Mouse (Mus musculus) CD4-positive, CD25-positive, alpha-beta regulatory T cell, adult 2 months (primary cell): Measurements from ENCODE around the gene Npr2.
"Not testable (repeated sequence)": the region's sequence is repeated elsewhere in the genome, so short reads cannot be mapped to it uniquely, and the experiment has no call there.

Source experiments
- DNase-seq: peaks from one replicate; pipeline ENCODE4 v3.0.0-alpha.2; 2012; ENCODE audit warnings: low read depth, low spot score

Npr2 gene

DNA sequence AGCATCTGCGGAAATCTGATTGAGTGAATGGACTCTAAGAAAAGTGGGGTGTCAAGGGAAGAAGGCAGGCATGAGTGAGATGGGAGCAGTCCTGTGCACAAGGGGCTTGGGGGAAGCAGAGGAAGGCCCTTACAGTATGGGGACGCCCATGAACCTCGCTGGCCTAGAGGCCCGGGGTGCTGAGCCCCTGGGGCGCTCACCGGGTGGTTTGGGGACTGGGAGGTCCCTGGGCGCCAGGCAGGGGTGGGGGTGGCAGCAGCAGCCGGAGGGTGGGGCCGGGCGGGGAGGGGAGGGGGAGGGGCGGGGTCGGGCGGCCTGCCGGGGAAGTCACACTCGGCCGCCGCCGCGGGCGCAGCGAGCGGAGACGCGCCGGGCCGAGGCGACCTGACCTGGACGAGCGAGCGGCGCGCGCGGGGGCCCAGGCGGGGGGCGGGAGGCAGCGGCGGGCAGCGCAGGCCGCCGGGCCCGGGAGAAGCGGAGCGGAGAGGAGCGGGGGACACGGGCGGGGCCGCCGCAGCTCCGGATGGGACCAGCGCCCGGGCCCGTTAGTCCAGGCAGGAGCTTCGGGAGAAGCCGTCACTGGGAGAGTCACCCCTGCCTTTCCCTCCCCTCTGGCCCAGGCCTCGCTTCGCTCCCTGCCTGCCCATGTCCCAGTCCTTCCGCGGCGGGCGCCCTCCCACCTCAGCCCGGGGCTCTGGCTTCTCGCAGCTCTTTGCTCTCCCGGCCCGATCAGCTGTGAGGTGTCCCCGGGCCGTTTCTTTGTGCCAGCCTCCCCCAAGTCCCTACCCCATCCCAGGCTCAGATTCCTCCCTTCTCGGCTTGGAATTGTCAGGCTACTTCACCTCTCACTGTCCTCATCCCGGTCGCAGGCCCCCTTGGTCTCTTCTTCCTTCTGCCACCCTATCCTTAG, at the start of gene Npr2:
Gene Npr2 (plus strand): TSS at position 890 of the 910 bp plus-strand sequence.
- DNase-seq, result no peak

DNA sequence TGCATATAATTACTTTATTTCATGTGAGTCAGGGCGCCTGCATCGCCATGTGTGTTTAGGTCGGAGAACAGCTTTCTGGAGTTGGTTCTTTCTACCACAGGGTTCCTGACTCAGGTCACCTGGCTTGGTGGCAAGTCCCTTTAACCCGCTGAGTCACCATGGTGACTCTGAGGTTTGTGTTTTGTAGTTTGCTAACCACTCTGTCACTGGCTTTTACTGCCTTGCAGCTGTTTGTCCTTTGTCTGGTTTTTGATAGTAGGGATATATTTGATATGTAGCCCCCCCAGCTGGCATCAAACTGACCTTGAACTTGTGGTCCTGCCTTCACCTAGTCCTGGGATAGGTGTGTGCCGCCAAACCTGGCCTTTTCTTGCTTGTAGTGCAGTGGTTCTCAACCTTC, 49.5 kb upstream of the Npr2 start:
- no peak for DNase-seq

GRCm38 (mm10) chr4:43583421-43583820, 48.3 kb upstream of the Npr2 start:
- DNase-seq, result no peak

DNA sequence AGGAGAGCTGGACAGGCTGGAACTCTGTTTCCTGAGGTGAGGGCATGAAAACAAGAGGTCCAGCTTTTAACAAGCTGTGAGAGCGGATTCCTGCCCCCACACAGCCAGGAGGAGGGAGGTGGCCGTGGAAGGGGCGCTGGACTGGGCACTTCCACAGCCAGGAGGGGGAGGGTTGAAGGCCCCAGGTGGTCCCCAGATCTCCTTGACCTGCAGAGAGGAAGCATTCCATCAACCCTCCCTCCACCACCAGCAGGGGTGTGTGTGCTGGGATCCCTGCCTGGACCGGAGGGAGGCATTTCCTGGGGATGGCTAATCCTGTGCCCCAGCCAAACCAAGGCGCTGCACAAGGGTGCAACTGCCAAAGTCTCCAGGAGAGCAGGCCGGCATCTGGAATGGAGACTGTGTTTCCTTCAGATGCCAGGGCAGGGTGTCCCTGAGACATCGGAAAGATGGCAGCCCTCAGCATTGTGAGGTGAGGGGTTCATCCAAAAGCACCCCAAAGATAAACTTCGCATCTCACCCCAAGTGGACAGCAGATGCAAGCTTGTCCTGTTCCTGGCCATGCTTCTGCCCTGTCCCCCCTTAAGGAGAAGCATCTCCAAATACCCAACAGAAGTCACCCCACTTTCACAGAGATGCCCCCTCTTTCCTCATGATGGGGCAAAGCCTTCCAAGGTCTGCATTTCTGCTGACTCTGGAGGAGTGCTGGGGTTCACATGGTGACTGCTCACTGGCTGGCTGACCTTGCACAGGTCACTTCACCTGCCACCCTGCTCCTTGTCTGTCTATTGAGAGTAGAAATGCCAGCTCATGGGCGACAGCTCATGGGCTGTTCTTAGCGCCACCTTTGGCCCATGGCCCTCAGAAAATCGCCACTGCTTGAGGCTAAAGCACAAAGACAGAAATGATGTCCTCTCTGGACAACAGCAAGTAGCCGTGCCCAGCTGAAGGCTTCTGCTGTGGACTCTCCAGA, 47.0 kb upstream of the Npr2 start, which contains the start of gene Msmp:
Gene Msmp (minus strand): TSS at position 51 of the 973 bp plus-strand sequence.
- DNase-seq, result no peak

DNA sequence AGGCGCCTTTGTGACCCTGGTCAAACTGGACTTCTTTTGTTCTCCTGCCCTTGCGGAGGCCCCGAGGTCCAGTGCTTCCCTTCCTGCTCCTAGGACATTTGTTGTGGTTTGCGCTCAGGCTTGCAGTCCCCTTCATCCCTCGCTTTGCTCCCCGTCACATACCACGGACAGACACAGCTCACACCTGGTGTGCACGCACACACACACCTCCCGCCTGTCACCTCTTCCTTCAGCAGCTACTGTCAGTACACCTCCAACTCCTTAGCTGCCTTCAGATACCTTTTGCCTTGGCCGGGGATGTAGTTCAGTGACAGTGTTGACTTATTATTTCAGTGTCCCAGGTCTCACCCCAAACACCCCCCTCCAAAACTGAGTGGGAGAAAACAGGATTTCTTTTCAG, 46.1 kb upstream of the Npr2 start:
- DNase-seq, result no peak

GRCm38 (mm10) chr4:43586411-43586810, 45.3 kb upstream of the Npr2 start:
- DNase-seq, result no peak

GRCm38 (mm10) chr4:43587681-43588080, 44.1 kb upstream of the Npr2 start:
- no peak for DNase-seq

- DNase-seq, result peak; percentile 16
These were observed 40.2 kb upstream of the Npr2 start for GRCm38 (mm10) chr4:43591543-43591942.

DNA sequence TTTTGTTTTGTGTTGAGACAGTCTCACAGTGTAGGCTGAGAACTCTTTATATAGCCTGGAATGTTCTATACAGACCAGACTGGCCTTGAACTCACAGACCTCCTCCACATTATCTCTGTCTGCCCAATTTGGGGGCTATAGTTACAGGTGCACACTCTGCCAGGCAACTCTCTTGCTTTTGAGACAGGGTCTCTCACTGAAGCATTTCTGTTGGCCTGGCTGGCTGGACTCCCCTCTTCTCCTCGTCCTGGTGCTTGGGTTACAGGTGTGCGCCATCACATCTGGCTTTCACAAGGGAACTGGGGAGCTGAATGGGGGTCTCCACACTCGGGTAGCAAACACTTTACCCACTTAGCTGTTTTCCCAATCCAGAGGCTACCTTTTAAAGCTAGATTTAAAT, 39.8 kb upstream of the Npr2 start:
- no peak for DNase-seq

DNA sequence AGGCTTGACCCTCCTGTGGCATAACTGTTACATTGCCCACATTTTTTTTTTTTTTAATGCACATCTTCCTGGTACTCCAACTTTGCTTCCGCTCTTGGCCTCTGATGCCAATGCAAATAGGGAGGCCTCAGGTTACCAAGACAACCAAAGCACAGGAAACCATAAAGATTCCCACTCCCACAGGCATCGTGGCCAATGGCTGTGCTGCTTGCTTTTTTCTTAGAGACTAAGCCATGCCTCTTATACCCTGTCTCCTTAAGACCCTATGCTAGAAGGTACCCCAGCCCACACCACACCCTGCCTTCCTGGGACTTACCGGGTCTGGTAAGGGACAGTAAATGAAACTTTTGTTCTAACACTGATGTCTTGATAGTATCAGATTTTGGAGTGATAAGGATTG, 38.3 kb upstream of the Npr2 start:
- no peak for DNase-seq

GRCm38 (mm10) chr4:43596597-43596996, 35.1 kb upstream of the Npr2 start:
- not testable (repeated sequence) for DNase-seq

- DNase-seq, result no peak
These were observed 33.5 kb upstream of the Npr2 start for GRCm38 (mm10) chr4:43598200-43598599.

DNA sequence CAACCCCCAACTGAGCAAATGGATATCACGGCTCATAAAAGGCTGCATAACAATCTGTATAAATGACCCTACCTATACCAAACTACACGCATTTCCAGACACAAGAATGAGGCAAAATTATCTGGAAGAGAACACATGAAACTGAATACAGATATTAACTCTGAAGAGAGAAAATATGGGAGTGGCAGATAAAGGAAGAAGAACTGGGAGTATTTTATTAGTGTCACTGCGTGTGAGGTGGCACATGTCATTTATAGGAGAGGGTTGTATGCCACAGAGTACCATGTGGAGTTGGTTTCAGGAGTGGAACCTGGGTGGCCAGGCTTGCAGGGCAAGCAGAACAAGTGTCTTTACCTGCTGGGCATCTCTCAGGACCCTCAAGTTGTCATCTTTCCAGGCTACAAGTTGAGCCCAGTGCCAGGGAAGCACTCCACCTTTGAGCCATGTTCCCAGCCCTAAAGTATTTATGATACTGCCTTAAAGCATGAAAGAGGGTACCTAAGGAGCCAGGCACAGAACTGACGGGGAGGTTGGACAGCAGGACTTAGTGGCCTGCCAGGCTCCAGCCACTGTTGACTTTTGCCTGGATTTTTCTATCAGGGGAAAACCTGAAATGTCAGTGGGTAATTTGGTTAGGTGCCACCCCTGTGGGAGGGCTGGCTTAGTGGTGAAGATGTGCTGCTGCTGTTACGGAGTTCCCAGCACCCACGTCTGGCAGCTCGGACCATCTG, 32.9 kb upstream of the Npr2 start:
- DNase-seq, result no peak

DNA sequence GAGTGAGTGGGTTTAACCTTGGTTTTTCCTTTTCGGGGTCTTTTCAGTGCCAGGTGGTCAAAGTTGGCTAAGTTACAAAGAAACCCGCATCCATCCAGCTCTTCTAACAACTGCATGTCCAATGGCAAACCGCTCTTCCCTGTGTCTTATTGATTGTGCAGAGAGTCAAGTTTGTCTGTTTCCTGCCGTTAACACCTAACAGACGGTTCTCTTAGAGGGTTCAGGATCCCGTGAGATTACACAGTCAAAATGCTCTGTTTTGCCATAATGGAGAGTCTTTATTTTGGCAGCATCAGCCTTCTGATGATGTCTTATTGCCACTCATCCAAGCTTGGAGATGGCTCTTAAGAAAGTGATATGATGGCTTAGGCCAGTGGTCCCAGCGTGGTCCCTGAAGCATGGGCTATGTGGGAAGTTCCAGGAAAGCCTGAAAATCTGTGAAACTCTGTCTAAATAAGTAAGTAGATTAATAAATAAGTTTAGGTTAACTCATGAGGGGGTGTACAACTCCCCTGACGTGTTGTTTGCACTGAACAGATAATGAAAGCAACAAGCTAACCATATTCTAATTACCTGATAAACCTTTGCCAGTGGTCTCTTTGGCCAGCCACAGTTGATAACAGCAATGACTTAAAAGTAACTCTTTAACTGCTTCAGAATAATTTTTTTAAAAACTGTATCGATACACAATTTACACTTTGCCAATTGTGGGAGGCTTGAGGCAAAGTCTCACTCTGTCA, 31.4 kb upstream of the Npr2 start:
- DNase-seq, result no peak

DNA sequence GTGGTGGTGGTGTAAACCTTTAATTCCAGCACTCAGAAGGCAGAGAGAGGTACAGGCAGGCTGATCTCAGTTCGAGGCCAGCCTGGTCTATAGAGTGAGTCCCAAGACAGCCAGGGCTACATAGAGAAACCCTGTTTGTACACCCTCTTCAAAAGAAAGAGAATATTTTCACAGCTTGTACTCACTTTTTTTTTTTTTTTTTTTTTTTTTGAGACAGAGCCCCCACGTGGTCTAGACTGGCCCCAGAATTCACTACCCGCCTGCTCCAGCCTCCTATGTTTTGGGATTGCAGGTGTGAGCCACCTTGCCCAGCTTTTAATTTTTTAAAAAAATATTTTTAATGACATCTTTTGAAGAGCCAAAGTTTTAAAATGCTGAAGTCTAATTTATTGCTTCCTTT, 27.6 kb upstream of the Npr2 start:
- DNase-seq, result no peak

DNA sequence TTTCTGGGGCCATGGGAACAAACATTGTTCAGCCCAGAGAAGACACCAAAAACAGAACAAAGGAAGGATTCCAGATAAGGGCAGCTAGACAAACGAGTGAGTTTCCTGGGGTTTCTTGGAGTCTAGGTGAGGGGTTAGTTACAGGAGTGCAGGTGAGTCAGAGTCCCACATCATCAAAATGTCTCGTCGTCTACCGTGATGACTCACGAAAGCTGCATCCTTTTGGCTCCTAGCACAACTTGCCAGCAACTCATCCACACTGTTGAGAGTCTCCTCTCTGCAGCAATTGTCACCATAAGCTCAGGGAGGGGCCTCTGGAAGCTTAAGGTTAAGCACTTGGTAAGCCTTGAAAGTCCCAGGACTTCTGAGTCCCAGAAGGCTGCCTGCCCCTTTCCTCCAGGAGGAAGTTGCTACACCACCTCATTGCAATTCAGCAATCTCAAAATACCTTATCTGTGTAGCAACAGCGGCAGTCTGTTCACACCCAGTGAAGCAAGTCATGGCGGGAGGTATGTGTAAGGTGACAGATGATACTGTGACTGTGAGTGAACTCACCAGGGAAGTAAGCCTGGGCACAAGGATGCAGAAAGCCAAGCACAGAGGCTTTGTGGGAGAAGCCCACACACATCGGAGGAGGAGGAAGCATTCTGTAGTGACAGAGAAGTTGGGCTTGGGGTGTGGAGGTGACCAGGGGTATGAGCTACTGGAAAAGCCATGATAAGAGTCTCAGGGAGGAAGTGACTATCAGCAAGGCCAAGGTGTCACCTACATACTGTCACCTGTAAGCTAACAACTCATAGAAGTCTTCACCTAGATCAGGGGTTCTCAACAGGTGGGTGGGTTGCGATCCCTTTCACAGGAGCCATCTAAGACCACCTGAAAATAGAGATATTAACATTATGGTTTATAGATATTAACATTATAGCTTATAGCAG, 26.7 kb upstream of the Npr2 start:
- no peak for DNase-seq

DNA sequence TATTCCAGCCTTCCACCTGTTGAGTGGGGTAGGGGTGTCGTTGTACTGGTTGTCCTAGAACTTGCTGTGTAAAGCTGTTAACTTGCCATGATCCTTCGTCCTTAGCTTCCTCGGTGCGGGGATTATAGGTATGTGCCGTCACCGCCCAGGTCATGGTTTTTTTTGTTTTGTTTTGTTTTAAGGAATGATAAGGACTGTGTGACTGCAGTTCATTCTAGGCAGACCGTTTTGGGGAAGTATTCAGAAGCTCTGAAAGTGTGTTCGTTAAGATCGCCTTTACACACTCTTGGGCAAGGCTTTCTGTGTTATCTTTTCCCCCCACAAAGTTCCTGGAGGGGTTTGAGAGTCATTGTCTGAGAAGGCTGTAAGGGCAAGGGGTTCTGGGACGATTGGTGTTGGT, 19.2 kb upstream of the Npr2 start:
- no peak for DNase-seq

DNA sequence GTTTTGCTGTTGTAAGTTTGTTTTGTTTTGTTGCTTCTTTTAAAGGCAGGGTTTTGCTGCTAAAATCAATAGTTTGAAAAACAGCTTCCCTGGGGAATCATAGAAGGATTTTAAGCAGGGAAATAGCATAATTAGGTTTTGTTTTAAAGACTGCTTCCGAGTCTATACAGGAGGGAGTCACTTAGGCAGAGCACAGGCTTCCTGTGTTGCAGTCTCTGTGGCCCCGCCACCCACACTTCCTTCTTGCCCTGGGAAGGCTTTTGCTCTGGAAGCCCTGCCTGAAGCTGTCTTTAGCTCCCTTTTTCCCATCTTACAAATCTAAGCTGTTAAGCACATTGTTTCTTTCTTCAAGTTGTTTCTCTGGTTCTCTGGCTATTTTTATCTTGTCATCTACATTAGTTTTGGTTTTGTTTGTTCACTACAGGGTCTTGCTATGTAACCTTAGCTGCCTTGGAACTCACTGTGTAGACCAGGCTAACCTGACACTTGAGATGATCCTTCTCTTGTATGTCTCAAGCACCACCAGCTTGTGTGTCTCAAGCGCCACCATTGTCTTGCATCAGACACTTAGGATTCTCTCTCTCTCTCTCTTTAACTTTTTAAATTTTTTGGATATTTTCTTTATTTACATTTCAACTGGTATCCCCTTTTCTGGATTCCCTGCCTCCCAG, 18.5 kb upstream of the Npr2 start:
- peak; percentile 20 for DNase-seq

- no peak for DNase-seq
These were observed 11.5 kb upstream of the Npr2 start for GRCm38 (mm10) chr4:43620146-43620778.
